Mouse (Mus musculus) left cerebral cortex, postnatal 36 days (tissue): Measurements from ENCODE around the gene Slc25a38. TPM values are rescaled to one million over a fixed set of nuclear protein-coding genes. Genes with fewer than 3 reads are reported as not detected.

Experiments used
- DNase-seq, 2 experiments: peaks; one replicate each; pipeline ENCODE4 v3.0.0; 2021 to 2022; ENCODE audit warnings: low spot score in 2 of 2, mixed read lengths in 1 of 2
- intact Hi-C: fragments of 180-260 bp; cut with DNase I; formaldehyde crosslinking; loops from one replicate; pipeline ENCODE4 v1.15.1; 2025
- total RNA-seq, 2 experiments: library from RNA; stranded (reverse); gene quantifications; 2 replicates each; pipeline ENCODE4 v1.2.3; 2021

The Slc25a38 gene
- total RNA-seq, 2 experiments from 2014 or later = 27.0 to 28.9 TPM

DNA sequence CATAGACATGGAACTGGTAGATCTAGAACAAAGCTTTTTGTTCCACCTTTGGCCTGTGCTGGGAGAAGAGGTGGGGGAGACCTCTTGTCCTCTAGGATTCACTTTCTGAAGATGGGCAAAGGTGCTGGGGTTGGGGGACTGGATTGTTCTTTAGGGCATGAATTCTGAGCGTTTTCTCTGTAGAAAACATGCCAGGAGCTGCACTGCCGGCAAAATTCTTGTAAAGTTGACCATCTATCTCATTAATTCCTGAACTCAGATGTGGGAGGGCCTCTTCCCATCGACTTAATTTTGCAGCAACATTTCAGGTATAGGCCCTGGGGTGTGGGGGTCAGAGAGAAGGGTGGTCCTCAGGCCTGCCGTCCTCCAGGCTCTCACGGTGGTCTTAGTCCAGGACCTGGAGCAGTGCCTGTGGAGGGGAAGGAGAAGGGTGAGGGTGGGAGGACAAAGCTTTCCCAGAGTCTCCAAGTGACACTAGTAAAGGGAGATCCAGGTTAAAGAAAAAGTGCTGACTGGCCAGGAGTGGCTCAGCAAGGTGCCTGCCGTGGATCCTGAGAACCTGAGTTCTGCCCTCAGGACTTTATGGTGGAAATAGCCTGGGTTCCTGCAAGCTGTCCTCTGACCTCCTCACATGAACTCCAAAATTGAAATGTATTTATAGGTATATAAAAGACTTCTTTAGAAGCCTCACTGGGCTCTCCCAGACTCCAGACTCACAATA, 23.7 kb downstream of the Slc25a38 start:
- intact Hi-C loops = no loop called here

GRCm38 (mm10) chr9:120134529-120135160, 24.5 kb downstream of the Slc25a38 start:
- intact Hi-C loops = no loop called here

More for the DNA sequence above, 23.7 kb downstream of the Slc25a38 start:
- no peak for DNase-seq

DNA sequence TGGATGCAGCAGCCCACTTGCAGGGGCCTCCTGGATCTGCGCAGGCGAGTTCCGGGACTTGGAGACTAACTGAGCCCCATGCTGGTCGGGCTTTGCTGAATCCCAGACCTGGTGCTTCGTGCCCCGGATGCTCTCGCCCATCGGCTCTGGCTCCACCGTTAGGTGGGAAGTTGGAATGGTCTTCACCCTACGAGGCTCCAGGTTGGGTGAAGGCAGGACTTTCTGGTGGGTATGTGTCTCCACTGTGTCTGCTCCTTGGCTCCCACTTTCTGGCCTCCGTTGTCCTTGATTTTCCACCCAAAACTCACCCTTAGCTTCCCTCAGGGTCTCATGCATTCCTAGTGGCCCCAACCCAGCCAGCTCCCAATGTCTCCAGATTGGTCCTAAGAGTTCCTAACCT, 25.3 kb downstream of the Slc25a38 start:
- DNase-seq = no peak
- intact Hi-C loops = no loop called here

More at GRCm38 (mm10) chr9:120134529-120135160, 24.5 kb downstream of the Slc25a38 start:
- DNase-seq = no peak

DNA sequence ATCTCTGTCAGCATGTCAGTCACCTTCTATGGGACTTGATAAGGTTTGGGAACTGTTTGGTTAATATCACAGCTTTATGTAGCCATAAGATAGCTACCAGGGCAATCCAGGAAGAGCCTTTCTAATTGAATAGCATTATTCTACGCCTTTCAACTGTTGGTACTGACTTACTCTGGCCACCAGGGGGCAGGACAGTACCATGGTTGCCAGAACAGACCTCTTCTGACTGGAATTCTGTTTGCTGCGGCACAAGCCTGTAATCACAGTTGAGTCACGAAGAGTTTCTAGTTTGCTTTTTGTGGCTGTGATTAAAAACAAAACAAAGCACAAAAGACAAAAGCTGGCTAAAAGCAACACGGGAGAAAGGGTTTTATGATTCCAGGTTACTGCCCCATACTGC, 30.5 kb downstream of the Slc25a38 start:
- peak; percentile 70 to 71 for DNase-seq
- intact Hi-C loops = loop anchor here (1.0 to 5.0 kb wide), 3 partner anchors 31 to 357 kb away; no protein-coding TSS in a partner anchor

DNA sequence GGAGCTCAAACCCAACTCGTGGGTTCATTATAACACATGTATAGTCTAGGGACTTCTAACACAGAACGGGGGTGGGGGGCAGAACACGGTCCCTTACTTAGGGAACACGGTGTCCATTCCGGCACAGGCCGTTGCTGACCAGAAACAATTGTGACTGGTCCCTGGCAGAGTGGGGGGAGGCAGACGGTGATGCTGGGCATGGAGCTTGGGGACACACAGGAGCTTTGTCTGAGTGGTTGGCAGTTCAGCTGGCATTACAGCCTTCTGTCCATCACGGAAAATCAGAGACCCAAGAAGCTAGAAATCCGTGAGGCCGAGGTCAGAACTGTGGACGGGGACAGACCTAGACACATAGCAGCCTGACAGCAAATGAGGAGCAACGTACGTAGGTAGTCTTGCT, 34.3 kb downstream of the Slc25a38 start:
- DNase-seq = no peak
- intact Hi-C loops = loop anchor here (5.0 kb wide), 2 partner anchors 233 to 353 kb away; no protein-coding TSS in a partner anchor

DNA sequence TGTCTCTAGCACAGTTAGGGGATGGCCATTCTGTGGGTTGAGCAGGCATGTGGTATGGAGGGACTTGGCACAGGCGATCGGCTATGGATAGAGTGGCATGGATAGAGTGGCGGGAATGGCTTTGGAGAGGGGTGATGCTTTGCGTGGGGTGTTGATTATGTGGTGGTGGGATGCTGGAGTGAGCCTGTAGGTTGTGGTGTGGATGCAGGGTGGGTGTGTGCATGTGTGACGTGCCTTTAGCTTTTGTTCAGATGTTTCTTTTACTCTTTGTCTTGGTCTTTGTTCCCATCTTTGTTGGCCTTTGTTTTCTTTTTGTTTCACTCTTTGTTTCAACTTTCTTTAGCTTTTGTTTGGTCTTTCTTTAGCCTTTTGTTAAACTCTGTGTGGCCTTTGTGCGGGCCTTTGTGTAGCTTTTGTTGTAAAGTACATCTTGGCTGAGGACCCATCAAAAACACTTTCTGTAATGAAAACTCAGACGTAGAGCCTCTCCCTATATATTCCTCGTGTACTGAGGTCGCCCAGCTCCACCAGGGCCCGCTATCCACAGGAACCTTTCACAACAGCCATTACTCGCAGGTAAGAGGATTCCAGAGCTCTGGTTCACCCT, 39.2 kb downstream of the Slc25a38 start, which contains the start of gene Mobp:
TSS of gene Mobp (plus strand) at position 486 of the 607 bp plus-strand sequence.
- no peak for DNase-seq
- intact Hi-C loops = no loop called here

GRCm38 (mm10) chr9:120151152-120151551, 41.0 kb downstream of the Slc25a38 start:
- intact Hi-C loops = no loop called here
- DNase-seq = no peak

- DNase-seq = no peak
- intact Hi-C loops = no loop called here
Observed at GRCm38 (mm10) chr9:120151906-120152399, 41.8 kb downstream of the Slc25a38 start.

- no peak for DNase-seq
- intact Hi-C loops = no loop called here
Observed at GRCm38 (mm10) chr9:120158047-120158446, 47.9 kb downstream of the Slc25a38 start.

GRCm38 (mm10) chr9:120163862-120164261, 53.7 kb downstream of the Slc25a38 start:
- no peak for DNase-seq
- intact Hi-C loops = no loop called here

DNA sequence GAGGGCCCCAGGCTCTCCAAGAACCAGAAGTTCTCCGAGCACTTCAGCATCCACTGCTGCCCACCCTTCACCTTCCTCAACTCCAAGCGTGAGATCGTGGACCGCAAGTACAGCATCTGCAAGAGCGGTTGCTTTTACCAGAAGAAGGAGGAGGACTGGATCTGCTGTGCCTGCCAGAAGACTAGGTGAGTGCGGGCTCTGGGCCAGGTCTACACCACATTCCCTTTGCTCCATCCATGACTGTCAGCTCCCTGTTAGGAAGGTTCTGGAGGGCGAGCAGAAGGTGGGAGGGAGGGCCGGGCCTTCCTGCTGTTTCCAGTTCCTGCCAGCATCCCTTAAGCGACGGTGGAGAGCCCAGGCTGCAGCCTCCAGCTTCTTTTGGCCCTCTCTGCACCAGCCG, 57.7 kb downstream of the Slc25a38 start:
- intact Hi-C loops = no loop called here
- no peak for DNase-seq

DNA sequence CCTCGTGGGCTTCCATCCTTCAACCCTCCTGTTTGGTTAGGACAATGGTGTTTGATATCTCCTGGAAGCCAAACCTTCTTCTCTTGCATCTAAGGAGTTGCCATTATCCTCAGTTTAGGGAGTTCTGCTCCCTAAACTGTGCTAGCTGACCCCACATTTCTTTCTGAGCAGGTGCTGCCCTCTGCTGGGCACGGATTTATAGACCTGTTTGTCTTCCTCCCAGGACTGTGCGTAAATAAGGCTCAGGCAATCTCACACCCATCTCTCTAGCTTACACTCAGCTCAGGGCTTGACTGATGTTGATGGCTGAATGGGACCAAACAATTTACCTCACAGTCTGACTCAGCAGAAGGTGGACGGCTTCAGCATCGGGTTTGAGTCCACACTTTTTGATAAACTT, 61.1 kb downstream of the Slc25a38 start:
- peak; percentile 53 to 61 for DNase-seq
- intact Hi-C loops = loop anchor here (1.0 kb wide), 1 partner anchor 30 kb away; no protein-coding TSS in a partner anchor

Other genes starting within 250 kb of the Slc25a38 start
- gene Wdr48, start 215.5 kb upstream of the Slc25a38 start, total RNA-seq = 10 to 100 TPM; 70.0 to 85.9 TPM
- 10 to 100 TPM; 36.3 to 40.6 TPM for gene Gorasp1, start 172.8 kb upstream of the Slc25a38 start, total RNA-seq
- gene Ttc21a, start 172.8 kb upstream of the Slc25a38 start, total RNA-seq = under 1 TPM; 0.50 to 0.67 TPM
- 10 to 100 TPM; 12.5 to 19.1 TPM for gene Csrnp1, start 125.7 kb upstream of the Slc25a38 start, total RNA-seq
- under 1 TPM in 1 of 2 experiments, not detected in 1; 0.15 TPM for gene Xirp1, start 86.8 kb upstream of the Slc25a38 start, total RNA-seq
- gene Cx3cr1, start 40.5 kb upstream of the Slc25a38 start, total RNA-seq = 10 to 100 TPM; 30.9 to 32.8 TPM
- not detected for gene Ccr8, start 18.3 kb upstream of the Slc25a38 start, total RNA-seq
- 100 to 1,000 TPM; 361 to 417 TPM for gene Rpsa, start 17.3 kb downstream of the Slc25a38 start, total RNA-seq
- gene Mobp, start 39.3 kb downstream of the Slc25a38 start, total RNA-seq = 100 to 1,000 TPM; 355 to 475 TPM
- gene Myrip, start 191.1 kb downstream of the Slc25a38 start, total RNA-seq = 10 to 100 TPM; 82.1 to 89.5 TPM